ENCODE assay signal across 18 mouse cellular contexts in the genomic region with DNA sequence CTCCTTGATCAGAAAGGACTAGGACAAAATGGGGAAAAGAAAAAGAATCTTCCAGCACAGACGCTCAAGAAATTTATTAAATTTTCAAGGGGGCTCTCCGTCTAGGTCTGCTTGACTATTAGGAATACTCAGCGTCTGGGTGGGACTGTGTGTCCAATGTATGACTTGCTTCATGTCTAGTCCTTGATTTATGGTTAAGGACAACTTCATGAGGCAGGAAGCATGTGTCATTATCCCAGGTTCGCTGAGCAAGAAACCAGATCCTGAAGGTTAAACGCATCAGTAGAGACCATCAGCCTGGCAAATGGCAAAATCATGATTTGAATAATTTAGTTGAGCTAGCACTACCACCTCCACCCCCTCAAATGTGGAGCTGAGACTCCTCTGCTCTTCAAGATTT.
"Had no signal": no experiment of that assay in that cellular context is flagged by ENCODE, and none has a peak within 500 bp of the region (broad histone marks: within the 10 kb centered on the region; RNA-seq: fewer than 3 reads in every experiment).

No protein-coding gene starts in this region.

- H3K27me3 ChIP-seq: intestine, embryonic 15.5 days; limb, embryonic 12.5 days; limb, embryonic 15.5 days; midbrain, embryonic 12.5 days; midbrain, embryonic 15.5 days had no signal

- H3K9me3 ChIP-seq: intestine, embryonic 15.5 days; limb, embryonic 12.5 days; limb, embryonic 15.5 days; midbrain, embryonic 12.5 days; midbrain, embryonic 15.5 days had no signal

- DNase-seq: kidney, adult 18-20 months; kidney, adult 9 months; left cerebral cortex, postnatal 4 days; liver, postnatal 0 days; lung, embryonic 14.5 days; right cerebral cortex, postnatal 25 days; spleen, adult 18-20 months; thymus, adult 18-20 months; thymus, postnatal 36 days had no signal

- H3K36me3 ChIP-seq: intestine, embryonic 15.5 days; limb, embryonic 12.5 days; limb, embryonic 15.5 days; midbrain, embryonic 12.5 days; midbrain, embryonic 15.5 days had no signal

- H3K9ac ChIP-seq: intestine, embryonic 15.5 days; limb, embryonic 12.5 days; limb, embryonic 15.5 days; liver, embryonic 14.5 days; liver, postnatal 0 days; lung, embryonic 14.5 days; midbrain, embryonic 12.5 days; midbrain, embryonic 15.5 days had no signal

- H3K27ac ChIP-seq: intestine, embryonic 15.5 days; limb, embryonic 12.5 days; limb, embryonic 15.5 days; liver, embryonic 14.5 days; macrophage; midbrain, embryonic 12.5 days; midbrain, embryonic 15.5 days had no signal

- ATAC-seq: intestine, embryonic 15.5 days; liver, postnatal 0 days; lung, postnatal 0 days; midbrain, embryonic 15.5 days had no signal

- H3K4me1 ChIP-seq: intestine, embryonic 15.5 days; limb, embryonic 12.5 days; limb, embryonic 15.5 days; midbrain, embryonic 12.5 days had no signal

- H3K4me3 ChIP-seq: intestine, embryonic 15.5 days; limb, embryonic 12.5 days; limb, embryonic 15.5 days; midbrain, embryonic 12.5 days; midbrain, embryonic 15.5 days had no signal

- H3K4me2 ChIP-seq: intestine, embryonic 15.5 days; limb, embryonic 12.5 days; limb, embryonic 15.5 days; liver, embryonic 11.5 days; lung, embryonic 14.5 days; midbrain, embryonic 12.5 days; midbrain, embryonic 15.5 days had no signal
